Mouse (Mus musculus): ENCODE data around the gene Gm7879. TPM values are rescaled to one million over a fixed set of nuclear protein-coding genes. Genes with fewer than 3 reads are reported as not detected.

The Gm7879 gene
- polyA plus RNA-seq, 1 experiment from 2014 or later: 1.3 TPM

DNA sequence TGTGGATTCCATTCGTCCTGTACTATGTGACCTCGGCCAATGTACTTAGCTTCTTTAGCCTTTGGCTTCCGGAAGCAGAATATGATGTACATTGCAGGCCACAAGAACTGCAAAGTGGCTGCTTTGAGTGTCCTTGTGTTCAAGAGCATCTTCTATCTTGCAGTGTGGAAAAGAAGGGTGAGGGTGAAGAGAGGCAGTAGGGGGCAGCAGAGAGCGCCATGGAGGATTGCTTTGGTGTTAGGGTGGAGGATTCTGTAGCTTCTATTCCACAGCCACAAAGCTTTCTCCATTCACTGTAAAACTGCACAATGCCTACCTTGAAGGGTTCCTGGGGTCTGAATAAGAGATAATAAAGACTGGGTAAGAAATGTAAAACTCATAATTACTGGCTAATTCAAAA lies 11.0 kb downstream of the Gm7879 start:
- WGBS: 30% methylated on average over 4 of the region's 4 CpGs
- no peaks in the 10 kb centered on the region for H3K9me3 ChIP-seq (ENCODE audit: control insufficient read depth, low read depth, low read length)
- no peak overlapping the region for H3K9ac ChIP-seq (replicated peaks; ENCODE audit: low read depth, low read length)
- no peaks in the 10 kb centered on the region for H3K36me3 ChIP-seq (ENCODE audit: control insufficient read depth, insufficient read depth, low read length)
- H3K4me3 ChIP-seq (ENCODE audit: low read depth, low read length): no peak overlapping the region
- no peak for ATAC-seq (ENCODE audit: insufficient number of reproducible peaks, insufficient read depth, low FRiP score, low read depth)
- no peaks in the 10 kb centered on the region for H3K4me1 ChIP-seq (ENCODE audit: control insufficient read depth, insufficient read depth, low read length)
- no peak overlapping the region for H3K4me2 ChIP-seq (replicated peaks; ENCODE audit: low read depth, low read length)
- no peak overlapping the region for H3K27ac ChIP-seq (ENCODE audit: low read length)
- no peaks in the 10 kb centered on the region for H3K27me3 ChIP-seq (ENCODE audit: control insufficient read depth, insufficient read depth, low read length)

DNA sequence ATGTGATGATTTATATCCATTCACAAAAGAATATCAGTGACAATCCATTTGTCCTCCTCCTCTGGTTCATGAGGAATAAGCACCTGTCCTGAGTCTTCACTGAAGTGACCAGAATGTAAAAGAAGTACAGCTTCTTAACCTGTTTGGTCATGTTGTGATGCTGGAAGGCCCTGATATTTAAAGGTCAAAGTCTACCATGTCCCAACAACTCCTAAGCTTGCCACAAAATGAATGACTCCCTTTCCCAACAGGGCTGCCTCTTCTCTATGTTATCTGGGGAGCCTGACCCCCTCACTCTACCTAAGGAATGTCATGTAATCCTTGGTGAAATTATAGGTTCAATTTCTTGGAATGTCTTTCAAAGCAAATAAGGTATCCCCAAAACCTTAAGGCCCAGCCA lies 14.8 kb downstream of the Gm7879 start:
- Histone ChIP-seq H3K9me3 (ENCODE audit: control insufficient read depth, low read depth, low read length) (no peaks in the 10 kb centered on the region), H3K9ac (replicated peaks; ENCODE audit: low read depth, low read length) (no peak overlapping the region), H3K4me3 (ENCODE audit: low read depth, low read length) (no peak overlapping the region), H3K36me3 (ENCODE audit: control insufficient read depth, insufficient read depth, low read length) (no peaks in the 10 kb centered on the region), H3K4me2 (replicated peaks; ENCODE audit: low read depth, low read length) (no peak overlapping the region), H3K4me1 (ENCODE audit: control insufficient read depth, insufficient read depth, low read length) (no peaks in the 10 kb centered on the region), H3K27ac (ENCODE audit: low read length) (no peak overlapping the region), H3K27me3 (ENCODE audit: control insufficient read depth, insufficient read depth, low read length) (no peaks in the 10 kb centered on the region)
- ATAC-seq (ENCODE audit: insufficient number of reproducible peaks, insufficient read depth, low FRiP score, low read depth): no peak

DNA sequence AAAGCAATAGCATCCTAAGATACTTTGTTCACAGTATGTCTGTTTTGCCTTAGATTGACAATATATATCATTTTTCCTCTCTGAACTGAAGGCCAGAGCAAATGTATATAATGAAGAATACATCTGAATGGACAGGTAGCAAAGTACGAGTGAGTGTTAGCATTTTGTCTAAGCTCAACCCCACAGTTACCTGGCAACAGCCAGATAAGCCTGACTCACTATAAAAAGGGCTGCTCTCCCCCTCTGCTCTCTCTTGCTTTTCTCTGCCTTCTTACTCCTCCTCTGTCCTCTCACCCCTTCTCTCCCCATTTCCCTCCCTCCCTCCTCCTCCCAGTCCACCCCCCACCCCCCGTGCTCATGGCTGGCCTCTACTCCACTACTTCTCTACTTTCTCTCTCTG lies 20.3 kb downstream of the Gm7879 start:
- H3K4me3 ChIP-seq (ENCODE audit: low read depth, low read length): no peak overlapping the region
- H3K36me3 ChIP-seq (ENCODE audit: control insufficient read depth, insufficient read depth, low read length): no peaks in the 10 kb centered on the region
- 34% methylated on average over 2 of the region's 2 CpGs for WGBS
- H3K9ac ChIP-seq (replicated peaks; ENCODE audit: low read depth, low read length): no peak overlapping the region
- no peak for ATAC-seq (ENCODE audit: insufficient number of reproducible peaks, insufficient read depth, low FRiP score, low read depth)
- H3K4me2 ChIP-seq (replicated peaks; ENCODE audit: low read depth, low read length): no peak overlapping the region
- no peaks in the 10 kb centered on the region for H3K4me1 ChIP-seq (ENCODE audit: control insufficient read depth, insufficient read depth, low read length)
- no peak overlapping the region for H3K27ac ChIP-seq (ENCODE audit: low read length)
- no peaks in the 10 kb centered on the region for H3K27me3 ChIP-seq (ENCODE audit: control insufficient read depth, insufficient read depth, low read length)
- H3K9me3 ChIP-seq (ENCODE audit: control insufficient read depth, low read depth, low read length): no peaks in the 10 kb centered on the region

DNA sequence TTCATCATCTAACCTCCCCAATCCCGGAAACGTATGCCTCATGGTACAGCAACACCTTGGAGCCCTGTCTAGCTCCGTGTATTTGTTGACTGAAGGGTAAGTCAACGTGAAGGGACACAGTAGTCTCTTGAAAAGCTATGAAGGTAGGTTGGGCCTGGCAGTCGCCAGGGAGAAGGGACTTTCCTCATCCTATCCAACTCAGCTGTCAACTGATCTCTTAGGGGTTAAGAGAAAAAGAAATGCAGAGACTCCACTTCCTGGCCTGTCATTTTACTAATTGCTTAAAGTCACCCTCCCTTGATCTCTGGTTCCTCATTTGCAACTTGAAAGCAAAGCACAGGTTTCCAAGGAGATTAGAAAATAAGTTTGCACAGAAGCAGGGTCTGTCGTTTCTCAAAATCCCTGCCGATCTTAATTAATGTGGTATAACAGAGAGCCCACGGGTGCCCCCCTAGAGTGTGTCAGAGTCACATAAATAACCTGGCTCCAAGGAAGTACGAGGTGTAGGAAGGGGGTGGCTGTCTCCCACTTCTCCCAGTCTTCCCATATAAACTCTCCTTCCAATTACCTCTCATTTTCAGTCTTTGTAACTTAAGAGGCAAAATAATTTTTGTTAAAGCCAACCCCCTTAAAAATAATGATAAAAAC lies 34.5 kb downstream of the Gm7879 start:
- no peak for ATAC-seq (ENCODE audit: insufficient number of reproducible peaks, insufficient read depth, low FRiP score, low read depth)
- H3K4me3 ChIP-seq (ENCODE audit: low read depth, low read length): no peak overlapping the region
- no peak overlapping the region for H3K9ac ChIP-seq (replicated peaks; ENCODE audit: low read depth, low read length)

DNA sequence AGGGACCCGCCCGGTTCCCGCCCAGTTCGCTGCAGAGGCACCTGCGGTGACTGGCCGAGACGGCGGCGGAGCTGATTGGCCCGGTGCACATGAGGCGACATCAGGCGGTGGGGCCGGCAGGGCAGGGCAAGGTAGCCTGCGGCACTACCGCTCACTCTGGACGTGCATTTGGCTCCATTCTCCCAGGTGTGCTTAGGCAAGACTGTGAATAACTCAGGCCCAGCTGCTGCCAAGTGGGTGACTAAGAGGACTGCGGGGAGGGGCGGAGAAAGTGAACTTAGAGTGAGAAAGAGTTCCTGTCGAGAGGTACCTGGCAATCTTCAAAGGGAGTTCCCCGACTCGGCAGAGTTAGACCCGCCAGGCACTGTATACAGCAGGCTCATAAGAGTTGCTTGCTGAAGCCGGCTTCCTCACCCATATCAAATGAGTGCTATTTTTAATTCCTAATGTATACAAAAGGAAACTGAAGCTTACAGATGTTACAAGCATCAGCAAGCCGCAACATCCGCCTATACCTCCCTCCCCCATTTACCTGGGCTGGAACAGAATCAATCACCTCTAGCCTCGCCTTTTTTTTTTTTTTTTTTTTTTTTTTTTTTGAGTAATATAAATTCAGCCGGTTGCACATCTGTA lies 35.3 kb downstream of the Gm7879 start:
- ATAC-seq (ENCODE audit: insufficient number of reproducible peaks, insufficient read depth, low FRiP score, low read depth): peak; percentile 96
- H3K9me3 ChIP-seq (ENCODE audit: control insufficient read depth, low read depth, low read length): no peaks in the 10 kb centered on the region
- H3K4me3 ChIP-seq (ENCODE audit: low read depth, low read length): peak overlapping the region; percentile 11; the same call in 1 of the 2 replicates
- peak overlapping the region; percentile 49 for H3K4me2 ChIP-seq (replicated peaks; ENCODE audit: low read depth, low read length)
- 2% methylated on average over 27 of the region's 27 CpGs for WGBS
- H3K9ac ChIP-seq (replicated peaks; ENCODE audit: low read depth, low read length): no peak overlapping the region; the same call in 1 of the 2 replicates
- H3K4me1 ChIP-seq (ENCODE audit: control insufficient read depth, insufficient read depth, low read length): peaks cover 10% of the 10 kb centered on the region; the same call in 1 of the 2 replicates
- H3K27me3 ChIP-seq (ENCODE audit: control insufficient read depth, insufficient read depth, low read length): no peaks in the 10 kb centered on the region
- no peaks in the 10 kb centered on the region for H3K36me3 ChIP-seq (ENCODE audit: control insufficient read depth, insufficient read depth, low read length)
- peak overlapping the region; percentile 94 for H3K27ac ChIP-seq (ENCODE audit: low read length)

More for the DNA sequence above, 34.5 kb downstream of the Gm7879 start:
- Histone ChIP-seq H3K27me3 (ENCODE audit: control insufficient read depth, insufficient read depth, low read length) (no peaks in the 10 kb centered on the region), H3K4me1 (ENCODE audit: control insufficient read depth, insufficient read depth, low read length) (peaks cover 10% of the 10 kb centered on the region; the same call in 1 of the 2 replicates), H3K9me3 (ENCODE audit: control insufficient read depth, low read depth, low read length) (no peaks in the 10 kb centered on the region), H3K36me3 (ENCODE audit: control insufficient read depth, insufficient read depth, low read length) (no peaks in the 10 kb centered on the region), H3K4me2 (replicated peaks; ENCODE audit: low read depth, low read length) (peak overlapping the region; percentile 49), H3K27ac (ENCODE audit: low read length) (peak overlapping the region; percentile 94)
- WGBS: 13% methylated on average over 9 of the region's 9 CpGs

DNA sequence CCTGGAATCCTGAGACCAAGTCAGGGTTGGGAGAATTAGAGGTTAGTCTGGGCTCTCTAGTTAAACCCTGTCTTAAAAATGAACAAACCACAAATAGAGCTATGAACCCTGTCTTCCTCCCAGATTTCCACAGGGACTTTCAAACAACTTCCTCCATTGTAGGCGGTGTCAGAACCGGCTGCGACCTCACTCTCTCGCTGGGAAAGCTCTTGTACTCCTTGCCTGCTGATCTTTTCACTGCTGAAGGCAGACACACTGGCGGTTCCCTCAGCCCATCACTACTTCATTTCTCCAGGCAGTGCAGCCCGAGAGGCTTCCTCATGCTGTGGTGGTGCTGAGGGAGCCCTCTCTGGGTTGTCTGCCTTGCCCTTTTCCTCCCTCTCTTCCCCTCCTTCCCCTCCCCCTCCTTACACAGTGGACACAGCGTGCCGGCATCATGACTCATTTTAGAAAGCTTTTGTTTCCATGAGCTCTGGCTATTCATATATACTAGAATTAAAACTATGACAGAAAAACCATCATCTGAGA lies 35.9 kb downstream of the Gm7879 start:
- H3K9me3 ChIP-seq (ENCODE audit: control insufficient read depth, low read depth, low read length): no peaks in the 10 kb centered on the region
- H3K4me1 ChIP-seq (ENCODE audit: control insufficient read depth, insufficient read depth, low read length): peaks cover 10% of the 10 kb centered on the region; the same call in 1 of the 2 replicates
- WGBS: 3% methylated on average over 8 of the region's 8 CpGs
- H3K9ac ChIP-seq (replicated peaks; ENCODE audit: low read depth, low read length): no peak overlapping the region; the same call in 1 of the 2 replicates
- H3K27ac ChIP-seq (ENCODE audit: low read length): peak overlapping the region; percentile 94
- H3K4me2 ChIP-seq (replicated peaks; ENCODE audit: low read depth, low read length): peak overlapping the region; percentile 49
- peak overlapping the region; percentile 7; the same call in 1 of the 2 replicates for H3K4me3 ChIP-seq (ENCODE audit: low read depth, low read length)
- no peaks in the 10 kb centered on the region for H3K27me3 ChIP-seq (ENCODE audit: control insufficient read depth, insufficient read depth, low read length)
- H3K36me3 ChIP-seq (ENCODE audit: control insufficient read depth, insufficient read depth, low read length): no peaks in the 10 kb centered on the region
- ATAC-seq (ENCODE audit: insufficient number of reproducible peaks, insufficient read depth, low FRiP score, low read depth): peak; percentile 61; the same call in 1 of the 2 replicates

DNA sequence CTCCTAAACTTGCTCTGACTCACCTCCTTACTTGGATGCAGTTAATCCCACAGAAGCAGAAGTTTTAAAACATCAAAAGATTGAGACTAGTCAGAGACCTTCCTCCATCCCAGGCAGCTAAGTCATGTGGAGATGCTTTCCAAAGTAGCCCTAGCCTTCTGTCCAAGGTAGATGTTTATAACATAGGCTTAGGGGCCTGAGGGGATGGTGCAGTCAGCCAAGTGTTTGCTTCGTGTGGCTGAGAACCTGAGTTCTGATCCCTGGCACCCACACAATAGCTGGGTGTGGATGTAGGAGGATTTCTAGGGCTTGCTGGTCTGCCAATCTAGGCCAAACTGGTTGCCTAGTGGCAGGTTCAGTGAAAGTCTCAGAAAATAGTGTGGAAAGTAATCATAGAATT lies 40.3 kb downstream of the Gm7879 start:
- Histone ChIP-seq H3K4me2 (replicated peaks; ENCODE audit: low read depth, low read length) (no peak overlapping the region), H3K4me3 (ENCODE audit: low read depth, low read length) (no peak overlapping the region), H3K36me3 (ENCODE audit: control insufficient read depth, insufficient read depth, low read length) (no peaks in the 10 kb centered on the region), H3K27ac (ENCODE audit: low read length) (no peak overlapping the region), H3K4me1 (ENCODE audit: control insufficient read depth, insufficient read depth, low read length) (peaks cover 3% of the 10 kb centered on the region; the same call in 1 of the 2 replicates), H3K9me3 (ENCODE audit: control insufficient read depth, low read depth, low read length) (no peaks in the 10 kb centered on the region), H3K9ac (replicated peaks; ENCODE audit: low read depth, low read length) (no peak overlapping the region), H3K27me3 (ENCODE audit: control insufficient read depth, insufficient read depth, low read length) (no peaks in the 10 kb centered on the region)
- no peak for ATAC-seq (ENCODE audit: insufficient number of reproducible peaks, insufficient read depth, low FRiP score, low read depth)
- 43% methylated on average over 1 of the region's 1 CpGs for WGBS

DNA sequence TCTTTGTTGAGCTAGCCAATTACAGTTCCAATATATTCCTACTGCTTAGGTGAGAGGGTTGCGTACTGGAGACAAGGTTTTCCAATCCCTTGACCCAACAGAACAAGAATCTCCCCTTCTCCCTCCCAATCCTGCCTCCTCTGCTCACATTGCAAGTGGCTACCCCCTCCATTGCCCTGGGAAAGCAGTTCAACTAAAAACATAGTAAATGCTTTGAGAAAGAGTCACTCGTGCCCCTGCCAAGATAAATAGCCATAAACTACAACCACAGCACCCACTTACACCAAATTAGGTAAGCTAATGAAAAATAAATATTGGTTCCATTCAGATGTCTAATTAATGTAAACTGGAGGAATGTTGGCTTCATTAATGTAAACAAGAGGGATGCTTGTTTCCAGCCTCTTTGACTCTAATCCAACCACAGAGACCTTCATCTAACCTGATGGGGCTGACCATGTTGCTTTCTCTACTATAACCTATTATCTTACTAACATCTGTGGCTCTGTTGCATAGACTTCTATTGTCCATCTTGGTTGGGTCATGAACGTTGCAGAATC lies 47.0 kb downstream of the Gm7879 start:
- Histone ChIP-seq H3K4me2 (replicated peaks; ENCODE audit: low read depth, low read length) (no peak overlapping the region), H3K4me3 (ENCODE audit: low read depth, low read length) (no peak overlapping the region), H3K27ac (ENCODE audit: low read length) (no peak overlapping the region), H3K9ac (replicated peaks; ENCODE audit: low read depth, low read length) (no peak overlapping the region), H3K4me1 (ENCODE audit: control insufficient read depth, insufficient read depth, low read length) (no peaks in the 10 kb centered on the region), H3K9me3 (ENCODE audit: control insufficient read depth, low read depth, low read length) (no peaks in the 10 kb centered on the region), H3K36me3 (ENCODE audit: control insufficient read depth, insufficient read depth, low read length) (no peaks in the 10 kb centered on the region), H3K27me3 (ENCODE audit: control insufficient read depth, insufficient read depth, low read length) (no peaks in the 10 kb centered on the region)
- no peak for ATAC-seq (ENCODE audit: insufficient number of reproducible peaks, insufficient read depth, low FRiP score, low read depth)
- WGBS: 80% methylated on average over 3 of the region's 3 CpGs
